Mouse (Mus musculus) cerebellum, adult 2 months (tissue): ENCODE data around the gene Epas1.

Experiments used
- CTCF ChIP-seq: fragments of 200-500 bp; IDR thresholded peaks from 2 replicates; pipeline ENCODE4 v1.5.1; 2011; ENCODE audit warnings: low read depth, mild to moderate bottlenecking, control low read depth, low read length, moderate library complexity, borderline replicate concordance; ENCODE audit not compliant: insufficient read depth
- POLR2A ChIP-seq: fragments of 200-500 bp; IDR thresholded peaks from 2 replicates; pipeline ENCODE4 v1.6.1; 2011; ENCODE audit warnings: low read length, control low read depth, borderline replicate concordance; ENCODE audit not compliant: insufficient read depth

DNA sequence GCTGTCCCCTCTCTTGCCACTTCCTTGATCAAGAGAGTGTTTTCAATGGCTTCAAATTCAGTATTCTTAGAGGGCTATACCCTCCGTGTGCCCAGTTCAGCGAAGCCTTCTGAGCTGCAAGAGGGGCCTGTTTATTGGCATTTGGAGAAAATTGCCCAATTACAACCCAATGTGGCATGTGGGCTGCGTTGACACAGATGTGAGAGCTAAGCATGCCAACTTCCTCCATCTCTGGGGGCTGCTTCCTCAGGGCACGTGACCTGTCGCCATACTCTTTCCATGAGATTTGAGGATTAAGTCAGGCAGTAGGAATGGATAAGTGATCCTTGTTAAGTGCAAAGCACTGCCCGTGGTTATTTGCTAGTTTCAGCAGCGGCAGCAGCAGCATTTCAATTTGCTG, 34.3 kb downstream of the Epas1 start:
- TF ChIP-seq POLR2A: no peak
- TF ChIP-seq CTCF: no peak
